Mouse (Mus musculus) midbrain, postnatal 0 days (tissue): ENCODE results near the gene Nebl. TPM values are rescaled to one million over a fixed set of nuclear protein-coding genes. Genes with fewer than 3 reads are reported as not detected.
A peak's percentile ranks its signal among the peaks of the same experiment; 100 is the strongest.

Source experiments
- ATAC-seq: fragments of 200-750 bp; cut with Nextera tagmentation; 2 replicates; pipeline ENCODE4 v1.8.0; 2017; ENCODE audit warnings: moderate number of reproducible peaks, mild to moderate bottlenecking, moderate TSS enrichment, moderate library complexity; ENCODE audit not compliant: low FRiP score
- DNase-seq: peaks from one replicate; pipeline ENCODE4 v3.0.0-alpha.2; 2015; ENCODE audit warnings: low spot score
- H3K27ac ChIP-seq: fragments of 300-500 bp; sonication (generic); 2 replicates; pipeline ENCODE4 v1.5.1; 2014; ENCODE audit warnings: low read depth, mild to moderate bottlenecking, low read length, mixed read lengths
- H3K27me3 ChIP-seq: fragments of 300-500 bp; sonication (generic); 2 replicates; pipeline ENCODE4 v1.6.1; 2014; ENCODE audit warnings: low read length, control low read depth, mixed read lengths; ENCODE audit not compliant: insufficient read depth
- H3K36me3 ChIP-seq: fragments of 300-500 bp; sonication (generic); 2 replicates; pipeline ENCODE4 v1.6.1; 2014; ENCODE audit warnings: low read length, control low read depth, mixed read lengths; ENCODE audit not compliant: insufficient read depth
- H3K4me1 ChIP-seq: fragments of 300-500 bp; sonication (generic); 2 replicates; pipeline ENCODE4 v1.6.1; 2014; ENCODE audit warnings: mild to moderate bottlenecking, control low read depth, antibody characterized with exemption, low read length, mixed read lengths; ENCODE audit not compliant: insufficient read depth
- H3K4me2 ChIP-seq: fragments of 300-500 bp; sonication (generic); 2 replicates; pipeline ENCODE4 v1.6.1; 2014; ENCODE audit warnings: low read depth, mild to moderate bottlenecking, low read length, mixed read lengths; ENCODE audit not compliant: poor library complexity, severe bottlenecking
- H3K4me3 ChIP-seq: fragments of 300-500 bp; sonication (generic); 2 replicates; pipeline ENCODE4 v1.5.1; 2014; ENCODE audit warnings: low read depth, mild to moderate bottlenecking, low read length, moderate library complexity
- H3K9ac ChIP-seq: fragments of 300-500 bp; sonication (generic); replicated peaks from 2 replicates; pipeline ENCODE4 v1.6.1; 2014; ENCODE audit warnings: mild to moderate bottlenecking, low read length, moderate library complexity, mixed read lengths; ENCODE audit not compliant: poor library complexity, severe bottlenecking
- H3K9me3 ChIP-seq: fragments of 300-500 bp; sonication (generic); 2 replicates; pipeline ENCODE4 v1.6.1; 2016; ENCODE audit warnings: low read length, control low read depth
- CTCF ChIP-seq: IDR thresholded peaks from 2 replicates; pipeline ENCODE4 v1.5.1; 2016; ENCODE audit warnings: antibody characterized with exemption, mild to moderate bottlenecking
- WGBS: fragments of 180-500 bp; shearing (Covaris S2); extraction: QIAGEN DNeasy Blood & Tissue Kit; methylation state at CpG from one replicate; pipeline ENCODE4 v1.1.7; 2014; 5-methylcytosine and 5-hydroxymethylcytosine counted together
- polyA plus RNA-seq: library from polyadenylated mRNA; unstranded; fragments of >200 nt; fragmentation: Nextera tagmentation; extraction: Ambion mirVana; gene quantifications from 2 replicates; pipeline ENCODE4 v1.2.1, GENCODE M21; 2015
- total RNA-seq: library from RNA; depleted of rRNA; stranded (reverse); fragments of >200 nt; gene quantifications from 2 replicates; pipeline ENCODE4 v1.2.3, GENCODE M21; 2014

Nebl gene
- total and polyA plus RNA-seq, 2 experiments from 2014 or later = 11.7 to 24.0 TPM

DNA sequence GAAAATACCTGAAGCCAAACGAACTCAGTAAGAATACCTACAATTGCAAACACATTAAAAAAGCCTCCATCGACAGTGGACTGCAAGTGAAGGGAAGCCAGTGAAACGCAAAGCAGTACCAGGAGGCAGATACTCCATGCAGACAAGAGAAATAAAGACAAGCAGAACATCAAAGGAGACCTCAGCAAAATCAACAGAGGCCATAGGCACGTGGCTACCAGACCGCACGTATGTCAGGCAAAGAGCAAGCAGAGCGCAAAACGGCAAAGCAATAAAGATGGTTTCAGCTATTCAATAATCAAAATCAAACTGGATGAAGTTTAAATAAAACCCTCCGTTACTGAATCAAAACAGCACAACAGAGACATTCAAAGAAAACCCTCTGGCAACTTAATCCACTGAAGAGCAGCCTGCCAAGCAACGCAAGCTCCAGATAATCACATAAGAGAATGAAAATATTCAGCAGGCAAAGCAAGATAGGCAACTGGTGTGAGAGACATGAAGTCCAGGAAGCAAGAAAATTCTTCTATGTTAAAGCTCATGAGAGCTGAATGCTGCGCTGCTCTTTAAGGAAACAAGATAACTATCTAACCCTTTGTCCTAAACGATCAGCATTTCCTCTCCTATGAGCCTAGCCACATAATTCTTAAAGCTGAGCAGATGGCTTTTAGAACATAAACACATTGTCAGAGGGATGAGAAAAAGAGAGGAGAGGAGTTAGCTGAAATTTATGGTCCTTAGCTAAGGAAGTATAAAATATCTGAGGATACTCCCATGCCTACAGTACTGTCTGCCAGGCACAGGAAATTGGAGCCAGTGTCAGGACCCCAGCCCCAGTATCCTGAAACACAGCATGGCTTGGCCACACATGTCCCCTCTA, 367.7 kb downstream of the Nebl start:
- Histone ChIP-seq H3K9ac (no peak overlapping the region), H3K36me3 (no peaks in the 10 kb centered on the region)
- no peak for TF ChIP-seq CTCF

DNA sequence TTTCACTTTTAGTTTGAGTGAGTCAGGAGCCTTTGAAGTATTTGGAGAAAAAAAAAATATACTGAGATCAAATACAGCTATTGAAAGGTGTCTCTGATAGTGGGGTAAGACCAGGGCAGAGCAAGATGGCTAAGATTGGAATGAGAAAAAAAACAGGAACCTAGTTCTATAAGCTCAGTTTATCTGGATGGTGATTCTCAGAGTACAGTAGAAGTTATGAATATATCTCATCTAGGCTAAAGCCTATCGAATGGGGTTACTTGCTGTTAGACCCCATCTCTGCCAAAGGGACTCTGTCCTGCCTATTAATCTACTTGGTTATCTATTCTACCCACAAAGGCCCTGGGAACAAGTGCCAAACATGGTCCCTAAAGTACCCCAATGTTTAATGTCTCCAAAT, 369.1 kb downstream of the Nebl start:
- Histone ChIP-seq H3K4me3 (no peak overlapping the region), H3K9ac (no peak overlapping the region), H3K27ac (no peak overlapping the region), H3K4me1 (no peaks in the 10 kb centered on the region), H3K36me3 (no peaks in the 10 kb centered on the region), H3K9me3 (no peaks in the 10 kb centered on the region), H3K27me3 (no peaks in the 10 kb centered on the region), H3K4me2 (no peak overlapping the region)
- no peak for TF ChIP-seq CTCF
- DNase-seq (no peak), ATAC-seq (no peak)
- WGBS = 94% methylated on average over 1 of the region's 1 CpGs

More for the DNA sequence above, 367.7 kb downstream of the Nebl start:
- no peaks in the 10 kb centered on the region for H3K9me3 ChIP-seq
- no peak for DNase-seq
- ATAC-seq = no peak
- no peaks in the 10 kb centered on the region for H3K27me3 ChIP-seq
- H3K4me3 ChIP-seq = no peak overlapping the region
- no peak overlapping the region for H3K27ac ChIP-seq
- no peaks in the 10 kb centered on the region for H3K4me1 ChIP-seq
- peak overlapping the region; percentile 22; the same call in 1 of the 2 replicates for H3K4me2 ChIP-seq
- 33% methylated on average over 12 of the region's 12 CpGs for WGBS

DNA sequence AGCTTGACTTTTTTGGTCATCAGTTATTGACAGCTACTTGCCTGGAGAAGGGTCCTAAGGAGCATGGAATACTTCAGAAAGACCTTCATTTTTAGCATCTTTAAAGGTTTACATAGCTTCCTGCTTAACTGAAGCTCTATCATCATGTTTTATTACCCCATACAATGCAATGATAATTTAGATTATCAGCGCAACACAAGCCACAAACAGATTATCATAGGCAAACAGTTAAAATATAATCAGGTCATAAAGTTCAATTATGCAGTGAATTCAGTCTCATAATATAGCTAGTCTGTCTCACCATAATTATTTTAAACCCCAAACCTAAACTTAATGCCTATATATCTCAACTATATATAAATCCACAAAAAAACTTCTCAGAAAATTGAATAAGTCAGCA, 386.6 kb downstream of the Nebl start:
- no peaks in the 10 kb centered on the region for H3K36me3 ChIP-seq
- no peak for TF ChIP-seq CTCF
- WGBS = 98% methylated on average over 1 of the region's 1 CpGs
- H3K4me1 ChIP-seq = no peaks in the 10 kb centered on the region
- ATAC-seq = no peak
- H3K4me3 ChIP-seq = no peak overlapping the region
- H3K27ac ChIP-seq = no peak overlapping the region
- H3K9ac ChIP-seq = no peak overlapping the region
- no peaks in the 10 kb centered on the region for H3K27me3 ChIP-seq
- H3K4me2 ChIP-seq = no peak overlapping the region
- H3K9me3 ChIP-seq = no peaks in the 10 kb centered on the region
- DNase-seq = no peak

DNA sequence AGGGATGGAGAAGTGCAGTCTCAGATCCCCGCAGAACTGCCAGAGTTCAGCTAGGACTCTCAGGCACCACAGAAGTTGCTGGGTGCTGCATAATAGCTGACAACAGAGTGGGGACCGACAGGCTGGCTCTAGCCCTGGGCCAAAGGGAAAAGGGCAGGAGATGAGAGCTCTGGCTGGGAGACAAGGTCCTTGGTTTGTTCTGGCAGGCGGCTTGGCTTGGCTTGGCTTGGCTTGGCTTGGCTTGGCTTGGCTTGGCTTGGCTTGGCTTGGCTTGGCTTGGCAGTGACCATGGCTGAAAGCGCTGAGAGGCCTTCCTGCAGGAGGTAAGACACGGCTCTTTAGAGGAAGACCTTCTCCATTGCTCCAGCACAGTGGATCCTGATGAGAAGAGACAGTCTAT, 395.8 kb downstream of the Nebl start:
- no peak overlapping the region for H3K4me3 ChIP-seq
- DNase-seq (no peak), ATAC-seq (no peak)
- no peak overlapping the region for H3K9ac ChIP-seq
- no peaks in the 10 kb centered on the region for H3K4me1 ChIP-seq
- 89% methylated on average over 5 of the region's 5 CpGs for WGBS
- no peak overlapping the region for H3K27ac ChIP-seq
- H3K36me3 ChIP-seq = no peaks in the 10 kb centered on the region
- TF ChIP-seq CTCF = no peak
- no peaks in the 10 kb centered on the region for H3K9me3 ChIP-seq
- H3K4me2 ChIP-seq = no peak overlapping the region
- no peaks in the 10 kb centered on the region for H3K27me3 ChIP-seq

DNA sequence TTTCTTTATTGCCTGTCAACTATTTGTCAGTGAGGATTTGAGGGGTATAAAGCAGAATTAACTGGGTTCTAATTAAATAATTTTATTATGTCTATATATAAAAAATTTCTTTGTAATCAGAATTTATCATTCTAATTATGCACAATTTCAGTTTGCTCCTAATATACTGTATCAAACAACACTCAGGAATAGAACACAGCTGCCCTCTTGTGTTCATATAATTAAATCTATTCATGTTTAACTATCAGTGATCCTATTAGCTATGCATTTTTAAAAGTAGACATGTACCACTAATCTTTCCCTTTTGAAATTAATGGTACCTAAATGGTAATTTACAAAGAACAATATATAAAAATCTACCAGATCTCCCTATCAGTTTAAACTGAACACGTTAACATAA, 404.7 kb downstream of the Nebl start:
- TF ChIP-seq CTCF = peak; percentile 75
- no peaks in the 10 kb centered on the region for H3K4me1 ChIP-seq
- no peaks in the 10 kb centered on the region for H3K27me3 ChIP-seq
- H3K36me3 ChIP-seq = no peaks in the 10 kb centered on the region
- H3K4me3 ChIP-seq = no peak overlapping the region
- no peaks in the 10 kb centered on the region for H3K9me3 ChIP-seq
- H3K4me2 ChIP-seq = no peak overlapping the region
- ATAC-seq = no peak
- no peak overlapping the region for H3K9ac ChIP-seq
- peak; percentile 76 for DNase-seq
- no peak overlapping the region for H3K27ac ChIP-seq
- 71% methylated on average over 1 of the region's 1 CpGs for WGBS

DNA sequence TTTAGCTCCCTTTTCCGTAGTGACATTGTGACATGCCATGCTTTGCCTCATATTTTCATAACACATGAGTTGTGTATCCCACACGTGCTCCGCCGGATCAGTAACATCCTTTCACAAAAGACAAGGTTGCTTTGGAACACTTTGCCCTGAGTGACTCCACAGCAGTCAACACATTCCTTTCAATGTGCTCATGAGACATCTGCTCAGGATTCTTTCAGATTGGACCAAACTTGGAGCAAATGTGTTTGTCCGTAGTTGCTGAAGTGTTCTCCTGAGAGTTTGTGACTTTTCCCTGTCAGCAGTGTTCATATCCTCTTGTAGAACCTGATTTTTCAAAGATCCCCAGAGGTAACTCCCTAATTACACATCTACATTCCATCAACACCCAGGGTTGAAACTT, 414.4 kb downstream of the Nebl start:
- H3K9me3 ChIP-seq = no peaks in the 10 kb centered on the region
- 90% methylated on average over 5 of the region's 5 CpGs for WGBS
- no peak for DNase-seq
- no peaks in the 10 kb centered on the region for H3K36me3 ChIP-seq
- H3K27ac ChIP-seq = no peak overlapping the region
- no peak overlapping the region for H3K4me3 ChIP-seq
- no peak for TF ChIP-seq CTCF
- H3K4me1 ChIP-seq = no peaks in the 10 kb centered on the region
- no peak overlapping the region for H3K9ac ChIP-seq
- H3K27me3 ChIP-seq = no peaks in the 10 kb centered on the region
- H3K4me2 ChIP-seq = no peak overlapping the region
- no peak for ATAC-seq
